Mouse (Mus musculus) thymus, adult 2 months (tissue): Measurements from ENCODE around the gene Snx9. TPM values are rescaled to one million over a fixed set of nuclear protein-coding genes. Genes with fewer than 3 reads are reported as not detected.

Experiments
- DNase-seq: peaks from one replicate; pipeline ENCODE4 v3.0.0; 2021
- H3K27ac ChIP-seq: fragments of 200-500 bp; 2 replicates; pipeline ENCODE4 v1.5.1; 2012; ENCODE audit warnings: low read length, control low read depth; ENCODE audit not compliant: control insufficient read depth, insufficient read depth
- H3K27me3 ChIP-seq: fragments of 200-500 bp; 2 replicates; pipeline ENCODE4 v1.6.1; 2012; ENCODE audit warnings: mild to moderate bottlenecking, low read length, moderate library complexity, mixed read lengths; ENCODE audit not compliant: control insufficient read depth, insufficient read depth
- H3K36me3 ChIP-seq: fragments of 200-500 bp; 2 replicates; pipeline ENCODE4 v1.6.1; 2012; ENCODE audit warnings: mild to moderate bottlenecking, low read length, moderate library complexity; ENCODE audit not compliant: control insufficient read depth, insufficient read depth
- H3K4me1 ChIP-seq: fragments of 200-500 bp; replicated peaks from 2 replicates; pipeline ENCODE4 v1.6.1; 2012; ENCODE audit warnings: low read length; ENCODE audit not compliant: control insufficient read depth, insufficient read depth
- H3K4me3 ChIP-seq: fragments of 200-500 bp; 2 replicates; pipeline ENCODE4 v1.5.1; 2012; ENCODE audit warnings: mild to moderate bottlenecking, low read length, control low read depth, moderate library complexity; ENCODE audit not compliant: control insufficient read depth, insufficient read depth
- CTCF ChIP-seq: fragments of 200-500 bp; IDR thresholded peaks from 2 replicates; pipeline ENCODE4 v1.5.1; 2012; ENCODE audit warnings: mild to moderate bottlenecking, control low read depth, low read length, moderate library complexity, borderline replicate concordance; ENCODE audit not compliant: control insufficient read depth, poor library complexity, insufficient read depth; ENCODE audit errors: extremely low read depth
- POLR2A ChIP-seq: fragments of 200-500 bp; IDR thresholded peaks from 2 replicates; pipeline ENCODE4 v1.6.1; 2012; ENCODE audit warnings: mild to moderate bottlenecking, low read length, control low read depth, moderate library complexity; ENCODE audit not compliant: control insufficient read depth, poor library complexity, insufficient read depth; ENCODE audit errors: extremely low read depth
- WGBS: fragments of 180-500 bp; shearing (Covaris S2); methylation state at CpG from one replicate; pipeline ENCODE4 v1.1.7; 2018; 5-methylcytosine and 5-hydroxymethylcytosine counted together
- polyA plus RNA-seq: library from polyadenylated mRNA; depleted of rRNA; stranded (reverse); fragments of >200 nt; gene quantifications from 2 replicates; pipeline ENCODE4 v1.2.3, GENCODE M21; 2012

Gene Snx9
- polyA plus RNA-seq, 1 experiment, result 12.5 TPM

GRCm38 (mm10) chr17:5891933-5892683 is 51.0 kb downstream of the Snx9 start:
- Histone ChIP-seq H3K27me3 (no peaks in the 10 kb centered on the region), H3K27ac (no peak overlapping the region), H3K4me3 (no peak overlapping the region), H3K36me3 (no peaks in the 10 kb centered on the region), H3K4me1 (peaks cover 1% of the 10 kb centered on the region)
- DNase-seq, result no peak
- 94% methylated on average over 9 of the region's 9 CpGs for WGBS
- TF ChIP-seq CTCF, result no peak
- no peak for TF ChIP-seq POLR2A

- WGBS, result 34% methylated on average over 7 of the region's 7 CpGs
- no peaks in the 10 kb centered on the region for H3K27me3 ChIP-seq
- H3K4me3 ChIP-seq, result no peak overlapping the region
- TF ChIP-seq POLR2A (no peak), CTCF (no peak)
- no peak overlapping the region for H3K27ac ChIP-seq
- no peaks in the 10 kb centered on the region for H3K36me3 ChIP-seq
- no peak for DNase-seq
- peaks cover 2% of the 10 kb centered on the region for H3K4me1 ChIP-seq
Observed at GRCm38 (mm10) chr17:5893092-5893491, 52.0 kb downstream of the Snx9 start.

DNA sequence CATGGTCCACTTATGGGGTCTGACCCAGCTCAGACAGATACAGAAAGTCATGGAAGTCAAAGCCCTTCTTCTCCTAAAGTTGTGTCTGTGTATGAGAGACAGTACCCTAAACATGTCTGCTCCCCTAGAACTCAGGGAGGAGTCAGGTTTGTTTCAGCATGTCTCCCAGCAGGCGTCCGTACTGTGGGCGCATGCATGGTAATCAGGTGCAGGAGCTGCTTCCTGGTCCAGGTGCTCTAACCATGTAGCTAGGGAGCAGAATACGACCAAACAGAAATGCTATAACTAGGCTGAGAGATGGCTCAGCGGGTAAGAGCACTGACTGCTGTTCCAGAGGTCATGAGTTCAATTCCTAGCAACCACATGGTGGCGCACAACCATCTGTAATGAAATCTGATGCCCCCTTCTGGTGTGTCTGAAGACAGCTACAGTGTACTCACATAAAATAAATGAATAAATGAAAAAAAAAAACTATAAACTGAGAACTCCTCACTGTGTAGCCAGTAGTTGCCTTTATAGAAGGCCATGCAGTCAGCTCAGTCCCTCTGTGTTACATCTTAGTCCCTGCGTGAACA is 52.5 kb downstream of the Snx9 start:
- 86% methylated on average over 7 of the region's 7 CpGs for WGBS
- H3K27ac ChIP-seq, result no peak overlapping the region
- H3K36me3 ChIP-seq, result no peaks in the 10 kb centered on the region
- no peaks in the 10 kb centered on the region for H3K27me3 ChIP-seq
- TF ChIP-seq POLR2A (no peak), CTCF (no peak)
- peaks cover 4% of the 10 kb centered on the region for H3K4me1 ChIP-seq
- H3K4me3 ChIP-seq, result no peak overlapping the region
- DNase-seq, result no peak

DNA sequence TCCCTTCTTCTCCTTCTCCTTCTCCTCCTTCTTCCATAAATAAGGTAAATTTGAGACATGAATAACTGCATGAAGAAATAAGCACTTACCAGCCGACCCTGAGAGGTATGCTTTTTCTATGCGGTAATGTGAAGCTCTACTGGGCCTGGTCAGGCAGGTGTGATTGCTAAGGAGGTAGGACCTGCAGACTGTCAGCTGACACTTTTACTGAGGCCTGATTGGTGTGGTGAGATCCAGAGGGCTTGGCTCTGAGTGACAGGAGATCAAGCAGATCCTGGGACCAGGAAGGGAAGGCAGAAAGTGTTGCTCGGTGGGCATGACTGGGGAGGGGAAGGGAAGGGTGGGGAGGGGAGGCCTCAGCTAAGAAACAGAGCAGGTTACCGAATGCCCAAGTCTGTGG is 54.9 kb downstream of the Snx9 start:
- 84% methylated on average over 4 of the region's 4 CpGs for WGBS
- Histone ChIP-seq H3K4me3 (no peak overlapping the region), H3K27me3 (no peaks in the 10 kb centered on the region), H3K4me1 (peaks cover 4% of the 10 kb centered on the region), H3K27ac (no peak overlapping the region), H3K36me3 (no peaks in the 10 kb centered on the region)
- TF ChIP-seq CTCF (no peak), POLR2A (no peak)
- DNase-seq, result no peak

GRCm38 (mm10) chr17:5896607-5897006 is 55.5 kb downstream of the Snx9 start:
- H3K4me3 ChIP-seq, result no peak overlapping the region
- no peaks in the 10 kb centered on the region for H3K27me3 ChIP-seq
- no peak overlapping the region for H3K27ac ChIP-seq
- 94% methylated on average over 7 of the region's 7 CpGs for WGBS
- H3K36me3 ChIP-seq, result no peaks in the 10 kb centered on the region
- DNase-seq, result no peak
- TF ChIP-seq POLR2A (no peak), CTCF (no peak)
- peaks cover 4% of the 10 kb centered on the region for H3K4me1 ChIP-seq

GRCm38 (mm10) chr17:5897326-5898200 is 56.4 kb downstream of the Snx9 start:
- DNase-seq, result no peak
- Histone ChIP-seq H3K36me3 (no peaks in the 10 kb centered on the region), H3K27ac (no peak overlapping the region), H3K4me3 (no peak overlapping the region), H3K27me3 (no peaks in the 10 kb centered on the region), H3K4me1 (peaks cover 4% of the 10 kb centered on the region)
- WGBS, result 76% methylated on average over 17 of the region's 17 CpGs
- TF ChIP-seq CTCF (no peak), POLR2A (no peak)
